Mouse (Mus musculus) bone marrow macrophage, adult 2 months (primary cell): ENCODE data around the gene Acbd4.

Source experiments
- CTCF ChIP-seq: IDR thresholded peaks from 2 replicates; pipeline ENCODE4 v1.5.1; 2012; ENCODE audit warnings: low read depth, mild to moderate bottlenecking, low read length, moderate library complexity
- POLR2A ChIP-seq: IDR thresholded peaks from 2 replicates; pipeline ENCODE4 v1.6.1; 2012; ENCODE audit warnings: mild to moderate bottlenecking, low read depth, low read length, borderline replicate concordance

DNA sequence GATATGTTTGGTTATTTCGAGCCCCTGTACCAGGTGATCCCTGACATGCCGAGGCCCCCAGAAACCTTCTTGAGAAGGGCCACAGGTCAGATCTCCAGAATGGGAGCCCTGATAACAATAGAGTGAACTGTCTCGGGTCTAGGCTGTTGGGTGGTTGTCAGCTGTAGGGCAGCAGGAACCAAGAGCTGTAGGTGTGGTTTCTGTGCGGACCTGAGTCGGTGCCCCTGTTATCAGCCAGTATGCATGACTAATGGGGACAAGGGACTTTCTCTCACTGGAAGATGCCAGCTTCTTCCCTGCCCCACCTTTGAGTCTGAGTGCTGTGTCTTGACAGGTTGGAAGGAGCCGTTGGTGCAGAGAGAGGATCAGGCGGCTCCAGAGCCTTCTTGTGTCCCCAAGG lies 3.0 kb downstream of the Acbd4 start:
- TF ChIP-seq POLR2A (no peak), CTCF (no peak)
